Mouse (Mus musculus) urinary bladder, postnatal 10 days (tissue): Measurements from ENCODE around the gene Trim9.

ENCODE experiments used
- DNase-seq: peaks from one replicate; pipeline ENCODE4 v3.0.0; 2022; ENCODE audit warnings: low spot score

Gene Trim9

DNA sequence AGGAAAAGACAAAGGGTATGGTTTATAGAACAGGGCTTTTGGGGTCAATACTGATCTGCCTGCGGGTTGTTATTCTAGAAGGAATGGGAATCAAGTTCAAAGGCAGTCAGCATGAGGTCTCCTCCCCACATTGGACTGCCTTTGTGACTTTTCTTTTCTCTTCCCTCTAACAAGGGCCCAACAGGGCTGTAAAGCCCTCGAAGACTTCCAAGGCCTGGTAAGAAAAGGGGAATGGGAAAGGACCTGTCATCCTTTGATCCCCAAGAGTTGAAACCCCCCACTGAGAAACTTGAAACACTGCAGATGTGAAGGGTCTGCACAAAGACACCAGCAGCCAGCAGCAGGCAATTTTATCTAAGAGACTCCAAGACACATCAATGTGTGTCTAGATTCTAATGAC, 21.0 kb downstream of the Trim9 start:
- no peak for DNase-seq

DNA sequence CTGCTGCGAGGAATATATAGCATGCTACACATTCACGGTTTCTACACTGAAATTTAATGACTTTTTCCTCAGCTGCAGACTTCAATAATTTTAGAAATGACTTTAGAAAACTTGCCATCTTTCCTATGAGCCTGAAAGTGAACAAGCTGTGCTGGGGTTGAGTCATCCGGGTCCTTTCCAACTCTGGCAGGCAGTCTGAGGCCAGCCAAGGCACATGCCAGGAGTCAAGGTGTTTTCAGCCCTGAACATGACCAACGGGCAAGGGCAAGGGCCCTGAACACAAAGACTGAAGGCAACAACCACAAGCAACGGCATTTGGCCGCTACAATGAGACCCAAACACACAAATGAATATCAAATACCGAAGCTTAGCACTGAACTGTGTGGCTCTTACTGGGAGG, 21.6 kb downstream of the Trim9 start:
- no peak for DNase-seq

DNA sequence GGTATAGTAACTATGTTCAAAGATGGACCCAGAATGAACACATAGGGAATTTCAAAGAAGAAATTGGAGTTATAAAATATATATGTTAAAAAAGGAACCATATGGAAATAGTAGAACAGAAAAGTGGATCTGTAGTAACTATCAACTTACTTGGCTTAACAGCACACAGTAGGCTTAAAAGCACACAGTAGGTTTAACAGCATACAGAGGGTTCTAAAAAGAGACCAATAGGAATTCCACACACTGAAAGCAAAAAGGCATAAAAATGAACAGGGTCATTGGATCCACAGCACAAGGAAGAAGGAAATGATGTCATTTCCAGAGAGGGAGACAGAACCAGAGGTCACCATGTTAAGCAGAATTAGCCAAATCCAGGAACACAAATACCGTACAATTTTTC, 24.6 kb downstream of the Trim9 start:
- DNase-seq, result no peak

DNA sequence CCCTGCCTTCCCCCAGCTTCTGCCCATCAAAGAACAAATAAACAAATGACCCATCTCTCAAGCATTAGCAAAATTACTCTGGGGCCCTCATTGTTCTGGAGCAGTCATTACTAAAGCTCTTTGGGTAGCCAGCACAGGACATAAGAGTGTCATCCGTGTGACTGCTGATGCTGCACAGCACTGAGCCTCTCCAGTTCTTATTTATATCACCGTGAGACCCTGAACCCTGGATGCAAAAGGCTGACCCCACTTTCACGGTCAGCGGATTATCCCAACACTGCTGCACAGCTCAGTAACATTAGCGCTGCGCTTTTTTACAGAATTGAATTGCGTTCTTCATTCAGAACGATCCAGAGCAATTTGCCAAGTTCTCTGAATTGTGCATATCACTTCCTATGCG, 31.3 kb downstream of the Trim9 start:
- DNase-seq, result no peak

DNA sequence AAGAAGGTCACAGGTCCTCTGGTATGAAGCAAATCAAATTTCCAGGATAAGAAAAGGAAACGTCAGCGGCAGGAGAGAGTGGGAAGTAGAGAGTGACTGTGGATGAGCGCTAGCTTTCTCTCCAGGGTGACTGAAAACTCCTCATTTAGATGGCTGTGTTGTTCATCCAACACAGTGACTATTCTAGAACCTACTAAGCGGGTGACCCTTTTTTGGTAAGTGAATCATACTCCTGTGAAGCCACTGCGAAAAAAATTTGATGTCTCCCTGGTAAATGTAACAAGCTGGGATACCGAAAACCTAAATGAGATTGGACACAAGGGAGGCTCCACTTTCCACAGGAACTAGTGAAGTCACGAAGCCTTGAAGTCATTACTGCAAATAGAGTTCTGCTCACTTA, 39.5 kb downstream of the Trim9 start:
- DNase-seq, result no peak

DNA sequence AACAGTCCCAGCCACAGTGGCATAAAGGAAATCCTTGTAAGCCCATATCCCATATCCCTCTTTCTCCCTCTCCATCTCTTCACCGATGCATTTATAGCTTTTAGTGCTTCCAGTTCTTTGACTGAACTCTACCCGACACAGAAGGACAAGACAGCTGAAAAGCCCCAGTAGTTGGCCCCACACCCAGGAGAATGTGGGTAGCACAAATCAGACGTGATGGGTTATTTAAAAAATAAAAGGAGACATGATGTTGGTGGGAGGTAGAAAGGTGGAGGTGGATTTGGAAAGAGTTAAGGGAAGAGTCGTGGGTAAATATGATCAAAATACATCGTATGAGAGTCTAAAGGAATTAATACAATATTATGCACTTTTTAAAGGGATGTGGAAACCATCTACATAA, 40.4 kb downstream of the Trim9 start:
- DNase-seq, result no peak

DNA sequence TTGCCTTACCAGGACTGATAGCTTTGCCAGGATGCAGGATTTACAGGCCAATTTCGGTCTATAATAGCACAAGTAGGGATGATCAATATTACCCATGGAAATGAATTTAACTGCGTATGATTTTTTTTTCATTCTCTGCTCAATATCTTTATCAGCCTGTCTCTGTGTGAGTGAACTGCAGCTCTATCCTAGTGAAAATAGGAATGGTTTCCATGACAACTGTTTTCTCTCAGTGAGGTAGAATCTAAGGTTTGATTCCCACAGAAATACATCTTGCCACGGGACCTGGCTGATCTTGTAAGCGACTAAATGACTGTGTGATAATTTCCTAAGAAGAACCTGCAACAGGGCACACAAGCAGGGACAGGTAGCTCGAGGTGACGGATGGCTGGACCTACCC, 43.4 kb downstream of the Trim9 start:
- DNase-seq, result no peak

DNA sequence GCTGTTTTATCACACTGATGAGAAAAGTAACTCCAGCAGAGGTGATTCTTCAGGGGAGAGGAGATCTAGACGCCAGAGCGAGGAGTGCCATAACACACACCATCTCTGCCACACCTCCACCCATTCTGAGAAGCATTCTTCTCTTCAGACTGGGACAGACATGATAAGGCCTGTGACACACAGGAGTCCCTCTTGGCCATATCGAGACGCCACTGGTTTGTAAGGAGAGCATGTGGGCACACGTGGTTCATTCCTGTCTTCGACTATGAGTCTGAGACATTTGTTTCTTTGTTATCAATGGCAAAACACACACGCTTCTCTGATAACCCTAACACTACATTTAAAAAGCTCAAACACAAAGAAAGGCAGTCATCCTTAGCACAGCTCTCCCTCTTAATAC, 43.9 kb downstream of the Trim9 start:
- DNase-seq, result no peak

DNA sequence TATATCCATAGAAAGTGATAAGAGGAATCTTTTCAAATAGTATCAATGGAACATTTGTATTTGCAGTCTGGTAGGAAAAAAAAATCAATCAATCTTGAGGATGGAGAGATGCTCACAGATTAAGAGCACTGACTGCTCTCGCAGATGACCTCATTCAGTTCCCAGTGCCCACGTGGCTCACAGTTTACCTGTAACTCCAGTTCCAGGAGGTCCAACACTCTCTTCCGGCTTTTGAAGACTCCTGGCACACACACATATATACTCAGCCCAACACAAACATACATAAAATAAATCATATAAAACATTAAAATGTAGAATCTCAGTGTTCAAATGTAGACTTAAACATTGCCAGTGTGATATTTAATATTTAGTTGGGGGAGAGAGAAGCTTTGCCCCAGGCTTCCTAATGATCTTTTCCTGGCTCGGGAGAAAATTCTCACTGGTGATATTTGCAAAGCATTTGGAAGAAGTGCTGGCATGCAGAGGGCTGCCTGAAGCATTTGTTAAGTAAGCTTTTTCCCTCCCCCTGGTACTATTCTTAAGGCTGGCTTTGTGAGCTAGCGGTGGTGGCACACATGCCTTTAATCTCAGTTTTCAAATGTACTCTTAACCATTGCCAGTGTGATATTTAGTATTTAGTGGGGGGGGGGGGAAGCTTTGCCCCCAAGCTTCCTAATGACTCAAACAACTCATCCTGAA, 45.2 kb downstream of the Trim9 start:
- no peak for DNase-seq

DNA sequence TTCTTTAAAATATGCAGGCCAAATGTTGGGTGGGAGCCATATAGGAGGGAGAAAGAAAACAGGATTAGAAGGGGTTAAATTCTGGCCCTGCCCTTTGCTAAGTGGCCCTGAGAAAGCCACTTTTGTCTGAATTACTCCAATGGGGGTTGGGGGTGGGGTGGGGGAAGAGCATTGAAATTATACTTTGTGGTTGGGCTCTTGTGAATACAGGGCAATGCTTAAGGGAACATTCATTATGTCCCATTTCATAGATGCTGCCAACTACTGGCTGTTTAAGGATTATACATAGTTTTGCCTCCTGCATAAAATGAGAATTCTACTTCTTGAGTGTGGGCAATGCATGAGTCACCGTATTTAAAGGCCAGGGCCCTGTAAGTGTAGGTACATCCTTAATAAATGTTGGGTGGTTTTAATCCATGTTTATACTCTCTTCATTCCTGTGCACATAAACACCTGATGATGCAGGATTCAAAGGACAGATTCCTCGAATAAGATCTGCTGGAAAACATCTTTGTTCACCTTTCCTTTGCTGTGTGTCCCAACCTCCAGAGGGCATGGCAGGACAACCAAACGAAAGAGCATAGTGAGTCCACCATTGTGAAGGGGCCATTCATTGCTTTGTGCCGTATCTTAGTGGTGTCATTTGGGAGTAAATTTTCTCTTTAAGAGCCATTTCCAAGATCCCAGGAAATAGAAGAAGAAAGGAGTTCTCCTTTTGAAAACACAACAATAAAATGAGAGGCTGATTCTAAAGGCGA, 53.3 kb downstream of the Trim9 start:
- DNase-seq, result no peak

DNA sequence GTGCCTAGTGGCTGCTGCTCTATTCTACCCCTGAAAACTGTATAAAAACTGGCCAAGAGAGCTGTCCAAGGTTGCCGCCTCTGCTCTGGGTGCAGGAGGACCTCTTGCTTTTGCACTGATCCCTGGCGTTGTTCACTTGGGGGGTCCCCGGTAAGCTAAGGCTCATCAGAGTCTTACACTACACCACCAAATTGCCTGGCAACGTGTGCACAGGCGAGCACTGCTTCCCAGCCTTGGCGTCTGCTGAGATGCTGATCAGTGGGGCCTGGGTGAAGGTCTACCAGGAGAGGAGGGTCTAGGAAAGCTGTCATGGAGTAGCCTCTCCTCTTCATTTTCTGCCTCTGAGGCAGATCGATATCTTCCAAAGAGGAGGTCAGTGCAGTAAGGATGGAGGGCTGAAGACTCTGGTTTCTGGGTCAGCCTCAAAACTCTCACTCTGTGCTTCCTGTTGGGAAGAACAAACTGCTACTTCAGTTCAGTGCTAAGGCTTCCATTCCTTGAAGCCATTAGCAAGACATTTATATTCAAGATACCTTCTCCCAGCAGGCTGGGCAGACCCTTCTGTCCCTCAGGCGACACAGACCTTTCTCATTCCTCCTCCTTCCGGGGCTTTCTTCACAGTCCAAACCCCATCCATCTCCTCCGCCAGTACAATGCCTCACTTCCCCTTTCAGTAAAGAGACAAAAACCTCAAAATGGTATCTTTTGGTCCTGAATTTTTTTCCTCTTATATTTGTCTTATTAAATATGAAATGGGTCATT, 54.1 kb downstream of the Trim9 start:
- no peak for DNase-seq

DNA sequence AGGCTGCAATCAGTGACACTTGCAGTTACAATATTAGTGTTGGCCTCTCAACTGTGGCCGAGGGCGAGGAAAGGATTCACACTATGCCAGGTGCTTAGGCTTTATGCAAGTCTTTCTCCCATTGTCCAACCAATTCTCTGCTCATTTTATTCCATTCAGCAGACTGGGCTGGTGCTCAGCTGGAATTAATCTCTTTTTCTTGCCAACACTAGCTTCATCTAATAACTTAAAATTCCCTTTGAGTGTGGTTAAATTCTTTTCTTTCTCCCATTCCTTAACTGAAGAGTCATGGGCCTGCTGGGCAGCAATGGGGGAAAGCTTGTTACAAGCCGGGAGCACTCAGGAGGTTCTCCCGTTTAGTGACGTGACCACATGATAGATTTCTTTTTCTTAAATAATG, 61.9 kb downstream of the Trim9 start:
- no peak for DNase-seq

DNA sequence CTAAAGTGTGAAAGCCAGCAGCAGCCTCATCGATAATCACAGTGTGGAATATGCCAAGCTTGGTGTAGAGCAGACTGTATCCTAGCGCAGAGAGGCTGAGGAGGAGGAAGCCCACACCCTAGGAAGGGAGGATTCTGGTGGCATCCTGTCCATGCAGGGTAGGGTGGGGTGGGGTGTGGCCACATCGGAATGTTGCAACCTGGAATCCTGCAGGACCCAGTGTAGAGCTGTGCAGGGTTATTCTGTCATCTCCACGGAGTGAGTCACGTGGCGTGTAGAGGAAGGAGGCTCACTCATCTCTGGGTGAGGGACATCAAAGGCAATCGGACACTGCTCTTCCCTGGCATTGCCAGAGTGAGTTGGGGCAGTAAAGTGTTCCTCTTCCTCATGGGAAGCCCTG, 62.4 kb downstream of the Trim9 start:
- no peak for DNase-seq

DNA sequence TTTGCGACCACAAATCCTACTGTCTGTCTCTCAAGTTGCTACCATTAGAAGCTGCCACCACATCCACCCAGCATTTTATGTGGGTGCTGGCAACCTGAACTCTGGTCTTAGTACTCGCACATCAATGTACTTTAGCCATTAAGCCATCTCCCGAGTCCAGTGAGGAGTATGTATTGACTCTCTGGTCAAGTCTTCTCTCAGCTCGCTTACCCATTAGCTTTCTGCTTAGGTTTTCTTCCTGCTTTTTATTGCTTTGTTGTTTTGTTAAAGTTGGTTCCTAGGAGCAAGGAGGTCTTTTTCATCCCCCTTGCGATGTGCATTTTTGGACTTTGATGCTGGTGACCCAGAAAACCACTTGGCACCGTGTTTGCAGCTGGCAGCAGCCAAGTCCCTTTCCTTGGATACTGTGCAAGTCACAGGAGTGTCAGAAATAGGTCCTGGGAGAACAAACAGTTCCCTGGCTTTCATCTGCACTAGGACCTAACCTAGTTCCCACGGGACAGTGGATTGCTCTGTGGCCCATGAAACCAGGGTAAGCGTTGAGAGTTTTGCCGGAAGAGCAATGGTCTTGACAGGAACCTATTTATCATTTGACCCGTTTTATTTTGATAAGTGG, 64.2 kb downstream of the Trim9 start:
- no peak for DNase-seq

DNA sequence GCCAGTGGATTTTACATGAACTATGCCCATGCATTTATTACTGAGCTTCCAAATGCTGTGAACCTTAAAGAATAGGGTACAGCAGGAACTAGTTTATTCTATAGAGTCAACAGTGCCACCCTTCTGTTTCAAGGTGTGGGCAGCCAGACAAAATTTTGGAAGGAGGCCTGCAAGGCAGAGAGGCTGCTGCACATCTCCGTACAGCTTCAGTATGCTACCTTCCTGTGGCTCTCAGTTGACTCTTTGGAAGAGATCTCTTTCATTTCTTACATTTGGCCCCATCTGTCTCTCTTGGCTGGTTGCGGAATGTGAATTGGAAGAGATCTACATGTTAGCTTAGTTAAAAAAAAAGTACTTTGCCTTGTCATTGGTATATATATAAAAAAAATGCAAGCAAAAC, 66.5 kb downstream of the Trim9 start:
- DNase-seq, result no peak

DNA sequence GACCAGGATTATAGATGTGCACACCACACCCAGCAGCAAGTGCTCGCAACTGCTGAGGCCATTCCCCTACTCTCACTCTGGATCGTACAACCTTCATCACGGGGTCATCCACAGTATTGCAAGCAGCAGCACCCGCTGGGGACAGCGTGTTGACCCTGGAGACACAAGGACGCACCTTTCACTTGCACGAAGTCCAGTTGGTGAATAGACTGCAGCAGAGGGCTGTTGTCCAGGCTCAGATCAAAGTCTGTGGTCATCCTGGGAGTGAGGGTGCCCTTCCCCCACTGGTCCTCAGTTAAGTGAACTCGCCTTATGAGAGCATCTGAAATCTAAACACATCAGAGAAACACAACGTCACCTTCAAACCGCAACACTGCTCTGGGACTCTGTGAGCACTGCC, 67.0 kb downstream of the Trim9 start:
- DNase-seq, result no peak

DNA sequence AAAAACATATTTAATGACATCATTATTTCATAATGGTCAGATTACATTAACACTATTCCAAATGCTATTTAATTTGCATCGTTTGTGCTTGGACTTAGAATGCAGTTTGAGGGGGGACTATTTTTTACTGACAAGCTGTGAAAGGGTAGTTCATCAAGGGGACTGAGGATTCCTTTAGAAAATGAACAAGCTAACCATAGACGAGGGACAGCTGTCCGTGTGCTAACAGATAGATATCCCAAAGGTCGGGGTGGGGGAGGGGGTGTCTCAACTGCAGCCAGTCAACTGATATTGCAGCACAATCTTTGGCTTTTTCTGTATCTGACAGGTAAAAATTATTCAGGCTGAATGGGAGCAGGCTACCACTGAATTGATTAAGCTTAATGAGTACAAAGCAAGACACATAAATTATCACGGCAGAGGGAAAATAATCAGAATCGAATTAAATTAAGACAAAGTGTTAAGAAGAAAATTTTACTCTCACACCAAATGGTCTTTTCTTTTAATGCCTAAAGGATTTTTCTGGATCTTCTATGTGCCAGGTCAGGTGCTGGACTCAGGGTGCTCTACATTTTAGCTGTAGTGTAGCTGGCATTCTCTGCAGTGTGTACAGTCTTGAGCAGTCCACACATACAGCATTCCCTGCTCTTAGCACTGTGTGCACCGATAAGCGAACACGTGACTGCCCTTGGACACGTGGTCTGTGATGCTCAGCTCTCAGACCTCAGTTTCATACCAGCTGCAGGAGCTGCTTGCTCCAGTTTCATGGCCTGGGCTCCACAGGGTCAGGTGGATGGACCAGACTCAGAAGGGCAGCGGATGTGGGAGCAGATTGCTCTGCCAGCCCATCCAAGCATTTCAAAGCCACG, 70.1 kb downstream of the Trim9 start:
- no peak for DNase-seq

DNA sequence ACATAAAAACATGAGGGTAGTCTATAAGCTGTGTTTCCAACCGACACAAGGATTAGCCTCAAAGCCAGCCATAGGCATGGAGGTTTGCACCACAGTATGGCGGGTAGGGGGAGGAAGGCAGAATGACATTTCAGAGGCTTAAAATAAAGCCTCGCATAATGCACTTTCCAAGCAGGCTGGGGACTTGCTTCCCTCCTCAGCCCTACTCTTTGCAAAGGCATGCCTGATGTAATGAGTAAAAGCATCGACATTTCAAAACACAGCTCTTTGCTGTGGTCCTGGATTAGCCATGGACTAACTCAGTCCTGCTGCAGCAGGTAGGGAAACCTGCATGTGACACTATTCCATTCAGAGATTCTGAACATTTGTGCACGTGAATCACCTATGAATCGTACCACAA, 77.7 kb downstream of the Trim9 start:
- no peak for DNase-seq

DNA sequence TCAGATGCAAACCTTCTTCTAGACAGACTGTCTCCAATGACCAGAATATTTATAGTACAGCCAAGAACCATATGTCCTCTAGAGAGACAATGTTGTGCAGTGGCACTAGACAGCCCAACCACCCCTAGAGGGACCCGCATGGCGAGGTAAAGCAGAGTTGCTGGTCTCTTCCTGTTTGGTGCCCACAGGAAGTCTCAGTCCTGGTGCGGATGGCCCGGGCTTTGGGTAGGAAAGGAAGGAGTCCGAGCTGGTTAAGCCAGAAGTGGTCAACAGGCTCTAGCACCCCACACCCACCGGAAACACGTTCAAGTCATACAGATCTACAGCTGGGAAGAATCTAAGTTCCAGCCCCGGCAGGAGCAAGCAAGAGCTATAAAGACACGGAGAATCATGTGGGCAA, 80.1 kb downstream of the Trim9 start:
- no peak for DNase-seq

DNA sequence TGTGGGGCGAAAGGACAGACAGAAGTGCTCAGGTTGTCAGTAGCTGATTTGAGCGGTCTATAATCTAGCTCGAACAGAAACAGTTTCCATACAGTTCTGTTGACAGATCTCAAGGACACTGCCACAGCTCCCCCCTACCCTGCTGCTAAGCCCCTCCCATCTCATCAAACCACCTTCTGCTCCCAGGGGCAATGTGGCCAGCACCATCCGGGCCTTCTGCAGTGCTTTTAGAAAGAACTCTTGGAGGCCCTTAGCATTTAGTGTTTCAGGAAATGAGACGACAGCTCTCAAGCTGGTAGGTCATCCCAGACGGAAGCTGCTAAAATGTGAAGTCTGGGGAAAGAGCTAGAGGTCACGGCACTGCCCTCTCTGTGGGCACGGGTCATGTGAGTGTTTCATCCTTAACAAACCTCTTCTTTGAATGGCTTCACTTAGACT, 80.9 kb downstream of the Trim9 start:
- no peak for DNase-seq

DNA sequence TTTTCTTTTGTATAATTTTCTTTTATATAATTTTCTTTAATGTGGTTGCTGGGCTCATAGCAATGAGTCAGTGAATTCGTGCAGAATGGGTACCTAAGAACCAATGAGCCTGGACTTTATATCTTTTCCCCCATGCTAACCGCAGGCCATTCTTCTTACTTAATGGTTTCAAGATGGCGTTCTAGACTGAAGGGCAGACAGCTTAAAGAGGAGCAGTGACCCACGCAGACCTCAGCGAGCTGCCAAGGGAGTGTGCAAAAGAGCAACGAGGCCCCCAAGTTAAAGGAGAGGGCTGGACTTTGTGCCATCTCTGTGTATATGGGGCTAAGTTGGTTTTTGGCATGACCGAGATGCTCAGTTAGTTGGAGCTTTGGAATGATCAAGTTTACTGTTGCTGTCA, 83.7 kb downstream of the Trim9 start:
- DNase-seq, result no peak
